Mouse (Mus musculus): Measurements from ENCODE around the gene Fryl. TPM values are rescaled to one million over a fixed set of nuclear protein-coding genes. Genes with fewer than 3 reads are reported as not detected.
"Not testable (repeated sequence)": the region's sequence is repeated elsewhere in the genome, so short reads cannot be mapped to it uniquely, and the experiment has no call there.

Fryl gene
- polyA plus RNA-seq, 1 experiment = 15.3 TPM

- Histone ChIP-seq H3K27me3 (ENCODE audit: control insufficient read depth, insufficient read depth, insufficient read length) (peaks cover 11% of the 10 kb centered on the region), H3K79me2 (ENCODE audit: control insufficient read depth, insufficient read depth) (no peaks in the 10 kb centered on the region), H3K4me3 (no peak overlapping the region), H3K4me2 (ENCODE audit: low read depth) (no peak overlapping the region), H3K36me3 (ENCODE audit: control insufficient read depth, insufficient read depth) (no peaks in the 10 kb centered on the region), H3ac (ENCODE audit: control insufficient read depth, insufficient read length) (no peak overlapping the region)
- no peak for TF ChIP-seq MAX (IDR thresholded peaks at IDR 0.05; ENCODE audit: low read depth)
- no peak for TF ChIP-seq POLR2AphosphoS2 (IDR thresholded peaks at IDR 0.05; ENCODE audit: insufficient read length, low read depth)
- TF ChIP-seq E2F4 (IDR thresholded peaks at IDR 0.05; ENCODE audit: insufficient read depth) = no peak
- no peak for TF ChIP-seq MYOG (IDR thresholded peaks at IDR 0.05; ENCODE audit: control insufficient read depth in 1 of 3, insufficient read depth in 1 of 3, insufficient read length in 2 of 3, low read depth in 2 of 3)
- TF ChIP-seq USF1 (IDR thresholded peaks at IDR 0.05; ENCODE audit: low read depth) = no peak
- TF ChIP-seq TCF3 (IDR thresholded peaks at IDR 0.05; ENCODE audit: insufficient read length, low read depth) = no peak
- no peak for TF ChIP-seq TCF12 (IDR thresholded peaks at IDR 0.05; ENCODE audit: insufficient read depth, poor library complexity, severe bottlenecking)
- no peak for TF ChIP-seq MYOD1 (IDR thresholded peaks at IDR 0.05; ENCODE audit: control insufficient read depth in 1 of 3, insufficient read length in 2 of 3, low read depth in 2 of 3)
- TF ChIP-seq REST (IDR thresholded peaks at IDR 0.05; ENCODE audit: insufficient read depth, insufficient read length) = no peak
- no peak for TF ChIP-seq POLR2A (IDR thresholded peaks at IDR 0.05; ENCODE audit: insufficient read length, low read depth)
- TF ChIP-seq CEBPB (IDR thresholded peaks at IDR 0.05; ENCODE audit: insufficient read depth, poor library complexity, severe bottlenecking) = no peak
- TF ChIP-seq SRF (IDR thresholded peaks at IDR 0.05; ENCODE audit: control insufficient read depth, insufficient read length, low read depth) = no peak
Observed at GRCm38 (mm10) chr5:73007582-73007959, 248.8 kb downstream of the Fryl start.

- TF ChIP-seq MYOD1 (IDR thresholded peaks at IDR 0.05; ENCODE audit: control insufficient read depth in 1 of 3, insufficient read length in 2 of 3, low read depth in 2 of 3) = peak in 1 of 3 experiments; percentile 27
- no peak for TF ChIP-seq CEBPB (IDR thresholded peaks at IDR 0.05; ENCODE audit: insufficient read depth, poor library complexity, severe bottlenecking)
- H3K27me3 ChIP-seq (ENCODE audit: control insufficient read depth, insufficient read depth, insufficient read length) = peaks cover 11% of the 10 kb centered on the region
- no peak within 1 kb of the TSS for H3K4me3 ChIP-seq
- peak within 1 kb of the TSS; percentile 6 for H3K4me2 ChIP-seq (ENCODE audit: low read depth)
- no peak within 1 kb of the TSS for H3ac ChIP-seq (ENCODE audit: control insufficient read depth, insufficient read length)
- H3K79me2 ChIP-seq (ENCODE audit: control insufficient read depth, insufficient read depth) = no peaks in the 10 kb centered on the region
- H3K36me3 ChIP-seq (ENCODE audit: control insufficient read depth, insufficient read depth) = no peaks in the 10 kb centered on the region
Observed at GRCm38 (mm10) chr5:73006784-73007581, 249.4 kb downstream of the Fryl start, which contains the start of gene Slc10a4. Gene Slc10a4 (plus strand): TSS chr5:73006883.

GRCm38 (mm10) chr5:73004046-73004445 is 252.4 kb downstream of the Fryl start:
- Histone ChIP-seq H3K27me3 (ENCODE audit: control insufficient read depth, insufficient read depth, insufficient read length) (peaks cover 11% of the 10 kb centered on the region), H3K79me2 (ENCODE audit: control insufficient read depth, insufficient read depth) (no peaks in the 10 kb centered on the region), H3K4me3 (no peak overlapping the region), H3K4me2 (ENCODE audit: low read depth) (no peak overlapping the region), H3ac (ENCODE audit: control insufficient read depth, insufficient read length) (no peak overlapping the region), H3K36me3 (ENCODE audit: control insufficient read depth, insufficient read depth) (no peaks in the 10 kb centered on the region)
- TF ChIP-seq TCF3 (IDR thresholded peaks at IDR 0.05; ENCODE audit: insufficient read length, low read depth) = no peak
- no peak for TF ChIP-seq POLR2A (IDR thresholded peaks at IDR 0.05; ENCODE audit: insufficient read length, low read depth)
- no peak for TF ChIP-seq MYOG (IDR thresholded peaks at IDR 0.05; ENCODE audit: control insufficient read depth in 1 of 3, insufficient read depth in 1 of 3, insufficient read length in 2 of 3, low read depth in 2 of 3)
- TF ChIP-seq POLR2AphosphoS2 (IDR thresholded peaks at IDR 0.05; ENCODE audit: insufficient read length, low read depth) = no peak
- TF ChIP-seq MAX (IDR thresholded peaks at IDR 0.05; ENCODE audit: low read depth) = no peak
- TF ChIP-seq CEBPB (IDR thresholded peaks at IDR 0.05; ENCODE audit: insufficient read depth, poor library complexity, severe bottlenecking) = no peak
- no peak for TF ChIP-seq TCF12 (IDR thresholded peaks at IDR 0.05; ENCODE audit: insufficient read depth, poor library complexity, severe bottlenecking)
- TF ChIP-seq MYOD1 (IDR thresholded peaks at IDR 0.05; ENCODE audit: control insufficient read depth in 1 of 3, insufficient read length in 2 of 3, low read depth in 2 of 3) = no peak
- TF ChIP-seq REST (IDR thresholded peaks at IDR 0.05; ENCODE audit: insufficient read depth, insufficient read length) = no peak
- TF ChIP-seq SRF (IDR thresholded peaks at IDR 0.05; ENCODE audit: control insufficient read depth, insufficient read length, low read depth) = no peak

GRCm38 (mm10) chr5:72998546-72998945 is 257.9 kb downstream of the Fryl start:
- not testable (repeated sequence) for H3K36me3 ChIP-seq (ENCODE audit: control insufficient read depth, insufficient read depth); H3K4me3 ChIP-seq; H3K79me2 ChIP-seq (ENCODE audit: control insufficient read depth, insufficient read depth); H3ac ChIP-seq (ENCODE audit: control insufficient read depth, insufficient read length); H3K4me2 ChIP-seq (ENCODE audit: low read depth); H3K27me3 ChIP-seq (ENCODE audit: control insufficient read depth, insufficient read depth, insufficient read length)

- no peaks in the 10 kb centered on the region for H3K27me3 ChIP-seq (ENCODE audit: control insufficient read depth, insufficient read depth, insufficient read length)
- H3K36me3 ChIP-seq (ENCODE audit: control insufficient read depth, insufficient read depth) = no peaks in the 10 kb centered on the region
- H3K4me2 ChIP-seq (ENCODE audit: low read depth) = peak overlapping the region; percentile 55
- TF ChIP-seq E2F4 (IDR thresholded peaks at IDR 0.05; ENCODE audit: insufficient read depth) (no peak), MYOD1 (IDR thresholded peaks at IDR 0.05; ENCODE audit: control insufficient read depth in 1 of 3, insufficient read length in 2 of 3, low read depth in 2 of 3) (peak; percentile 16 to 19 (median 18)), USF1 (IDR thresholded peaks at IDR 0.05; ENCODE audit: low read depth) (no peak), SRF (IDR thresholded peaks at IDR 0.05; ENCODE audit: control insufficient read depth, insufficient read length, low read depth) (no peak), MYOG (IDR thresholded peaks at IDR 0.05; ENCODE audit: control insufficient read depth in 1 of 3, insufficient read depth in 1 of 3, insufficient read length in 2 of 3, low read depth in 2 of 3) (peak in 1 of 3 experiments; percentile 22)
- no peaks in the 10 kb centered on the region for H3K79me2 ChIP-seq (ENCODE audit: control insufficient read depth, insufficient read depth)
- no peak overlapping the region for H3K4me3 ChIP-seq
- H3ac ChIP-seq (ENCODE audit: control insufficient read depth, insufficient read length) = no peak overlapping the region
Observed at GRCm38 (mm10) chr5:72995379-72995778, 261.0 kb downstream of the Fryl start.

All from myocyte (in vitro differentiated cells).